Mouse (Mus musculus): ENCODE measurements around the gene Zfp273.
"Not testable (repeated sequence)": the region's sequence is repeated elsewhere in the genome, so short reads cannot be mapped to it uniquely, and the experiment has no call there.

Zfp273 gene

DNA sequence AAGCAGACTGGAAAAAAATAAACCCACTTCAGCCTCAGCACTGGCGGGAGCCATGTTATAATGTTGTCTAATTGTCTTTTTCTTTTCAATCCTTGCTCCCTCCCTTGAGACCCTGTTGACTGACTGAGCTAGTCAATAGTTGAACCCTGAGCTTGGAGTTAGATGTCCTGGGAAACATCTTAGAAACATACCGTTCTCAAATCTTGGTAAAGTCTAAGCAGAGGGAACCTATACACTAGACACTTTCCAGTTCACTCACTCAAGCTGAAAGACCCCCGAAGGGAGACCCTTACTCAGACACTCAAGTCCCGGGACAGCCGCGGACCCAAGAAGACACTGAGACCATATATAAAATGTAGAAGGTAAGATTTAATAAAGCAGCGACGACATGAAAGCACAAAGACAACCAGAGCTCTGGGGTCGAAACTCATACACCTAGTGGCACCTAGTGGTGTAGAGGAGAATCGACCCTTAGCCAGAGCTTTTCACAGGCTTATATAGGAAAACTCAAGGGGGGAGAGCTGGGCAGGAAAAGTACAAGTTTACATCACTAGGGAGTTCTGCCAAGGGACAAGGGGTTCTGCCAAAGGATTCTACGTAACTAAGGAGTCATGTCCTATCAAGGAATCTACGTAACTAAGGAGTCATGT lies 62.6 kb downstream of the Zfp273 start:
- not testable (repeated sequence) for DNase-seq

All from layer of hippocampus, adult 9-11 months (tissue).